Mouse (Mus musculus) erythroid progenitor cell, adult 5-6 weeks (primary cell): ENCODE measurements at regions not wholly inside any gene's neighbourhood (a gene's known extent, or its start where the extent isn't known, plus 50 kb on each side); places are given as distances from the start of the nearest gene placed in this dataset.

Source experiments
- ATAC-seq: replicated peaks from 2 replicates; pipeline ENCODE4 v1.8.0; 2016; ENCODE audit warnings: moderate number of reproducible peaks, mild to moderate bottlenecking, moderate TSS enrichment, inconsistent platforms; ENCODE audit not compliant: poor library complexity, low FRiP score, severe bottlenecking

- ATAC-seq, result no peak
These were observed 78.5 kb upstream of the Med14 start for GRCm38 (mm10) chrX:12840160-12841020.

GRCm38 (mm10) chrX:12839406-12840159 is 77.7 kb upstream of the Med14 start:
- no peak for ATAC-seq

GRCm38 (mm10) chrX:12837821-12838220 is 75.9 kb upstream of the Med14 start:
- no peak for ATAC-seq

- ATAC-seq, result no peak
These were observed 72.8 kb upstream of the Med14 start for GRCm38 (mm10) chrX:12834681-12835080.

GRCm38 (mm10) chrX:12832709-12833108 is 70.8 kb upstream of the Med14 start:
- no peak for ATAC-seq

GRCm38 (mm10) chrX:12829165-12829564 is 67.3 kb upstream of the Med14 start:
- ATAC-seq, result no peak

GRCm38 (mm10) chrX:12827299-12827872 is 65.5 kb upstream of the Med14 start:
- no peak for ATAC-seq

GRCm38 (mm10) chrX:12826646-12827045 is 64.8 kb upstream of the Med14 start:
- ATAC-seq, result no peak

GRCm38 (mm10) chrX:12825262-12825661 is 63.4 kb upstream of the Med14 start:
- no peak for ATAC-seq

- ATAC-seq, result no peak
These were observed 62.6 kb upstream of the Med14 start for GRCm38 (mm10) chrX:12824497-12824896.

GRCm38 (mm10) chrX:12822777-12823176 is 60.9 kb upstream of the Med14 start:
- ATAC-seq, result no peak

GRCm38 (mm10) chrX:12813083-12813660 is 51.3 kb upstream of the Med14 start:
- ATAC-seq, result no peak
